Mouse (Mus musculus) embryo, embryonic 10 days (tissue): ENCODE measurements around the gene Tnfaip3.

Experiments used
- DNase-seq: peaks from one replicate; pipeline ENCODE4 v3.0.0-alpha.2; 2015; ENCODE audit warnings: low spot score

Tnfaip3 gene

GRCm38 (mm10) chr10:18964856-18965255 lies 50.6 kb downstream of the Tnfaip3 start:
- DNase-seq, result no peak

- no peak for DNase-seq
Measured at GRCm38 (mm10) chr10:18959777-18960492, 55.5 kb downstream of the Tnfaip3 start.

GRCm38 (mm10) chr10:18953706-18954071 lies 61.8 kb downstream of the Tnfaip3 start:
- DNase-seq, result no peak

- no peak for DNase-seq
Measured at GRCm38 (mm10) chr10:18953011-18953705, 62.3 kb downstream of the Tnfaip3 start.
